Mouse (Mus musculus): ENCODE data around the gene Akap2.

DNA sequence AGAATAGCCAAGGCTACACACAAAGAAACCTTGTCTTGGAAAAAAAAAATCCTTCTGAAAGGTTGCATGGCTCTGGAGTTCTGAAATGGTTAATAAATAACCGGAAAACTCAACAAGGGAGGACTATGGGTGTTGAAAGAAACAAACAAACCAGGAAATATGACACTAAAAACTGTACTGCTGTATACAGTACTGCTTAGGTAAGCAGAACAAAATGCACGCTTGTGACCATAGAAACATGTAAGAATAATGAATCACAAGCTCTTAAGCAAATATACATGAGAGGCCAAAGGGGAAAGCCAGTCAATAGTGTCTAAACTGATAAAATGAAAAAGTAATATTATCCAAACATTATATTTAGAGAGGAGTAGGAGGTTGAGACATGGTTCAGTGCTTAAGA, 97.9 kb downstream of the Akap2 start:
- TF ChIP-seq FLI1 (IDR thresholded peaks at IDR 0.05; ENCODE audit: low read length) (no peak), GATA1 (IDR thresholded peaks at IDR 0.05; ENCODE audit: borderline replicate concordance, low read length) (no peak)
